Mouse (Mus musculus): Measurements from ENCODE around the gene Arl6ip5. TPM values are rescaled to one million over a fixed set of nuclear protein-coding genes. Genes with fewer than 3 reads are reported as not detected.

The Arl6ip5 gene
- 100 to 1,000 TPM; 117 to 173 TPM for total RNA-seq (2021)
- long read RNA-seq, experiment 1, transcript Arl6ip5-201 (3 exons, 1,442 nt) = major isoform, 88 of 92 reads
- long read RNA-seq, experiment 1, partial matches to known transcripts = 1 of 92 reads
- long read RNA-seq, experiment 1, other reads (novel, unspliced or antisense) = 3 of 92 reads
- long read RNA-seq, experiment 2, transcript Arl6ip5-201 (3 exons, 1,442 nt) = major isoform, 101 of 106 reads
- long read RNA-seq, experiment 2, partial matches to known transcripts = 5 of 106 reads
- long read RNA-seq, experiment 2, other reads (novel, unspliced or antisense) = 0 of 106 reads

GRCm38 (mm10) chr6:97210191-97210961, at the start of gene Arl6ip5:
TSS of gene Arl6ip5 (plus strand) at chr6:97210689.
- intact Hi-C loops (cut with DNase I) = loop anchor here (5.0 kb wide), 1 partner anchor 42 kb away; the partner anchor contains the start of gene Lmod3
- DNase-seq = peak; percentile 94
- peak within 1 kb of the TSS; percentile 99 for H3K27ac ChIP-seq
- TF ChIP-seq CTCF (IDR thresholded peaks at IDR 0.05) = no peak
- peak within 1 kb of the TSS; percentile 94 for H3K4me3 ChIP-seq

GRCm38 (mm10) chr6:97175716-97176115, 34.8 kb upstream of the Arl6ip5 start:
- TF ChIP-seq CTCF (IDR thresholded peaks at IDR 0.05) = no peak
- no peak overlapping the region for H3K27ac ChIP-seq
- no peak overlapping the region for H3K4me3 ChIP-seq
- intact Hi-C loops (cut with DNase I) = loop anchor here (10.0 kb wide), 1 partner anchor 69 kb away; no protein-coding TSS in a partner anchor
- no peak for DNase-seq

GRCm38 (mm10) chr6:97178491-97179366, 31.8 kb upstream of the Arl6ip5 start, which contains the start of gene Tmf1:
TSS of gene Tmf1 (minus strand) at chr6:97179122.
- Histone ChIP-seq H3K4me3 (peak within 1 kb of the TSS; percentile 79), H3K27ac (peak within 1 kb of the TSS; percentile 95)
- intact Hi-C loops (cut with DNase I) = loop anchor here (10.0 kb wide), 1 partner anchor 66 kb away; no protein-coding TSS in a partner anchor
- DNase-seq = peak; percentile 97
- no peak; the same call in 1 of the 2 replicates for TF ChIP-seq CTCF (IDR thresholded peaks at IDR 0.05)

GRCm38 (mm10) chr6:97179367-97179828, 31.1 kb upstream of the Arl6ip5 start:
- Histone ChIP-seq H3K27ac (peak overlapping the region; percentile 95), H3K4me3 (peak overlapping the region; percentile 79)
- DNase-seq = no peak
- no peak for TF ChIP-seq CTCF (IDR thresholded peaks at IDR 0.05)
- intact Hi-C loops (cut with DNase I) = loop anchor here (10.0 kb wide), 1 partner anchor 65 kb away; no protein-coding TSS in a partner anchor

- peak; percentile 29; the same call in 1 of the 2 replicates for TF ChIP-seq CTCF (IDR thresholded peaks at IDR 0.05)
- no peak overlapping the region for H3K4me3 ChIP-seq
- no peak overlapping the region for H3K27ac ChIP-seq
- intact Hi-C loops (cut with DNase I) = no loop called here
- DNase-seq = no peak
Observed at GRCm38 (mm10) chr6:97200437-97200836, 10.1 kb upstream of the Arl6ip5 start.

- intact Hi-C loops (cut with DNase I) = no loop called here
- TF ChIP-seq CTCF (IDR thresholded peaks at IDR 0.05) = no peak
- H3K27ac ChIP-seq = no peak overlapping the region
- no peak for DNase-seq
- H3K4me3 ChIP-seq = no peak overlapping the region
Observed at GRCm38 (mm10) chr6:97202477-97202876, 8.0 kb upstream of the Arl6ip5 start.

- no peak for DNase-seq
- Histone ChIP-seq H3K27ac (peak overlapping the region; percentile 92), H3K4me3 (peak overlapping the region; percentile 83)
- TF ChIP-seq CTCF (IDR thresholded peaks at IDR 0.05) = no peak
- intact Hi-C loops (cut with DNase I) = no loop called here
Observed at GRCm38 (mm10) chr6:97204252-97204869, 6.1 kb upstream of the Arl6ip5 start.

GRCm38 (mm10) chr6:97204952-97205351, 5.5 kb upstream of the Arl6ip5 start:
- no peak for TF ChIP-seq CTCF (IDR thresholded peaks at IDR 0.05)
- intact Hi-C loops (cut with DNase I) = no loop called here
- DNase-seq = peak; percentile 54
- peak overlapping the region; percentile 92 for H3K27ac ChIP-seq
- H3K4me3 ChIP-seq = peak overlapping the region; percentile 83

- peak; percentile 100 for DNase-seq
- Histone ChIP-seq H3K4me3 (peak within 1 kb of the TSS; percentile 83), H3K27ac (peak within 1 kb of the TSS; percentile 92)
- intact Hi-C loops (cut with DNase I) = no loop called here
- no peak for TF ChIP-seq CTCF (IDR thresholded peaks at IDR 0.05)
Observed at GRCm38 (mm10) chr6:97205439-97205885, 5.0 kb upstream of the Arl6ip5 start, which contains the start of gene Uba3. TSS of gene Uba3 (minus strand) at chr6:97205647.

GRCm38 (mm10) chr6:97207085-97207484, 3.4 kb upstream of the Arl6ip5 start:
- TF ChIP-seq CTCF (IDR thresholded peaks at IDR 0.05) = no peak
- no peak overlapping the region for H3K4me3 ChIP-seq
- H3K27ac ChIP-seq = peak overlapping the region; percentile 99; the same call in 1 of the 2 replicates
- no peak for DNase-seq
- intact Hi-C loops (cut with DNase I) = no loop called here

GRCm38 (mm10) chr6:97208406-97208805, 2.1 kb upstream of the Arl6ip5 start:
- intact Hi-C loops (cut with DNase I) = no loop called here
- DNase-seq = no peak
- no peak for TF ChIP-seq CTCF (IDR thresholded peaks at IDR 0.05)
- Histone ChIP-seq H3K4me3 (peak overlapping the region; percentile 34; the same call in 1 of the 2 replicates), H3K27ac (peak overlapping the region; percentile 99)

Measured in gastrocnemius, adult 2 months (tissue).